Mouse (Mus musculus) embryonic fibroblast, embryonic 13.5 days (primary cell): ENCODE results near the gene Snrnp40.

Source experiments
- CTCF ChIP-seq: IDR thresholded peaks from 2 replicates; pipeline ENCODE4 v1.5.1; 2011; ENCODE audit warnings: mild to moderate bottlenecking, control low read depth, low read length, moderate library complexity, borderline replicate concordance; ENCODE audit not compliant: insufficient read depth
- POLR2A ChIP-seq: IDR thresholded peaks from 2 replicates; pipeline ENCODE4 v1.6.1; 2011; ENCODE audit warnings: low read depth, mild to moderate bottlenecking, control low read depth, low read length, moderate library complexity

GRCm38 (mm10) chr4:130312526-130312925, 47.4 kb upstream of the Snrnp40 start:
- TF ChIP-seq POLR2A: no peak
- no peak for TF ChIP-seq CTCF
